Mouse (Mus musculus): ENCODE measurements at regions not wholly inside any gene's neighbourhood (a gene's known extent, or its start where the extent isn't known, plus 50 kb on each side); places are given as distances from the start of the nearest gene placed in this dataset.
"Not testable (repeated sequence)": the region's sequence is repeated elsewhere in the genome, so short reads cannot be mapped to it uniquely, and the experiment has no call there.

DNA sequence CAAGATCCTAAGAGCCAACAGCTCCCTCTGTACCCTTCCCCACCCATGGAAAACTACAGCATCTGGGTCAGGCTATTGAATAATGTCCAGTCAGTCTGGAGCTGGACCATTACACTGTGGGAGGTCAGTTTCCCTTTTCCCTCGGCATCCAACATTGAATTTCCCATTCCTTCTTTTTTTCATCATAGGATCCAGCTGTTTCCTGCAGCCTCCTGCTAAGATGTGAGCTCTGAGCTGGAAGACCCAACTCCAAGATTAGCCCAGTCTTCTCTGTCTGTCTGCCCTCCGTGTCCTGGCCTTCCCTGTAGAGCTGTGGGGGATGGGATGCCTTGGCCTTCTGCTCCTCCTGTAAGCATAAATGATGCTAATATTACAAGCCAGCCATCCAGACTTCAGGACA is 138.8 kb downstream of the Nuak1 start:
- DNase-seq (ENCODE audit: low spot score in 2 of 2) = no peak

DNA sequence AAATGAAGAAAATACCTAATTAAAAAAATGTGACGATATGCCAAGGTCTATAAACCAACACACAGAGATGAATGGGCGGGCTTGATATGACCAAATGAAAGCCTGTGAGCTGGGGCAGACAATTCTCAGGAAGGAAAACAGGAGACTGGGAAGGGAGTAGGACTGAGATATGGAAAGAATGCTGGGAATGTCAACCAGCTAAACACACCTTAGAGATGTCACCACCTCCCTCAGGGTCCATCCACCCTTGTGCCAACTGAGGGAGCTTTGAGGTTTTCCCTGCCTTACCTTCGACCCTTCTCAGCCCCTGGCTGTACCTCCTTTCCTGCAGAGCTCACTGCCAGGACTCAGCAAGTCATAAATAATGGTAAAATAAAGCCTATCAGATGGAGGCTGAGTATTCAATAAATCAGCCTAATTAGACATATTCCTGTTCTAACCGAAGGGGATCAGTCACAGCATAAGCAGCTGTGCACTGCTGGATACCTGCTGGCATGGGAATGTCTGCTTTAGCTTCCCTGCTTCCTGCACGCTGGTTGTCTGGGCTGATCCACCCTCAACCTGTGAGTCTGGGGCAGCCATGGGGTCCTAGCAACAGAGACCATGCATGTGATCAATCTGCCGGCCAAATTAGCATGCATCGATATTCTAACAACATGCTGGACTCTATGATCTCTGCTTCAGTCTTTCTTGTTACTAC is 137.4 kb downstream of the Nuak1 start:
- DNase-seq (ENCODE audit: low spot score in 2 of 2) = no peak

DNA sequence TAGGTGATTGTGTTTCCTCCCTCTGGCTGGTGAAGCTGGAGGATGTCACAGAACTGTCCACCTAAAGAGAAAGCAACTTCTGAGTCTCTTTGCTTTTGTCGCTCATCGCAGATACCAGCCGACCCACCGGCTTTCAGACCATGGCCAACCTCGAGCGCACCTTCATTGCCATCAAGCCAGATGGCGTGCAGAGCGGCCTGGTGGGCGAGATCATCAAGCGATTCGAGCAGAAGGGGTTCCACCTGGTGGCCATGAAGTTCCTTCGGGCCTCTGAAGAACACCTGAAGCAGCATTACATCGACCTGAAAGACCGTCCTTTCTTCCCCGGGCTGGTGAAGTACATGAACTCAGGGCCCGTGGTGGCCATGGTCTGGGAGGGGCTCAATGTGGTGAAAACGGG is 131.7 kb downstream of the Nuak1 start:
- DNase-seq (ENCODE audit: low spot score in 2 of 2) = not testable (repeated sequence)

DNA sequence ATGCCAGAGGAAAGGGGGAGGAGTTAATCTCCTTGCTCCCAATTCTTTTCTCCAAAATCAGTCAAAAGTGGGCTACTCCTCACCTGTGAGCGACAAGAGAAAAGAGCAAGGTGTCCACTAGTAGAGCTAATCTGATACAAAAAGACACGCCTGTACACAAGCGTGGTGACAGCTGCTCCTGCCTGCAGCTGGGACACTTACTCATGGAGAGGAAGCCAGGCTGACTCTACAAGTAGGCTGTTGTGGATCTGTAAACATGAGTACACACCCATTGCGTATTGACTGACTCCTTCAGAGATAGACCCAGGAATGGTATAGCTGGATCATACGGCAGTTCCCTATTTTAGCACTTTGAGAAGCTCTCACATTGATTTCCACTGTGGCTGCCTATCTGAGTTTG is 129.7 kb downstream of the Nuak1 start:
- no peak for DNase-seq (ENCODE audit: low spot score in 2 of 2)

DNA sequence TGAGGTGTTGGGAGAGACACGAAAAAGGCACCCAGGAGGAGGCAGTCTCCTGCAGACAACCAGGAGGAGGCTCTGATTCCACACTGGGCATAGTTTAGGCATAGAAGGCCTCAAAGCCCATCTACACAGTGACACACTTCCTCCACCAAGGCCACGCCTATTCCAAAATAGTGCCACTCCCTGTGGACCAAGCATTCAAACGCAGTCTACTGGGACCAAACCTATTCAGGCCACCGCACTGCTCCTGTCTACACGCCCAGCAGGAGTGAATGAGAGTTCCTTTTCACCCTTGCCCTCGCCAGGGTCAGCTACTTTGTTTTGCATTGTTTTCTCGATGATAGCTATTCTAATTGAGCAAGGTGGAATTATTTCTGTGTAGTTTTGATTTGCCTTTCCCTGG is 127.7 kb downstream of the Nuak1 start:
- no peak for DNase-seq (ENCODE audit: low spot score in 2 of 2)

DNA sequence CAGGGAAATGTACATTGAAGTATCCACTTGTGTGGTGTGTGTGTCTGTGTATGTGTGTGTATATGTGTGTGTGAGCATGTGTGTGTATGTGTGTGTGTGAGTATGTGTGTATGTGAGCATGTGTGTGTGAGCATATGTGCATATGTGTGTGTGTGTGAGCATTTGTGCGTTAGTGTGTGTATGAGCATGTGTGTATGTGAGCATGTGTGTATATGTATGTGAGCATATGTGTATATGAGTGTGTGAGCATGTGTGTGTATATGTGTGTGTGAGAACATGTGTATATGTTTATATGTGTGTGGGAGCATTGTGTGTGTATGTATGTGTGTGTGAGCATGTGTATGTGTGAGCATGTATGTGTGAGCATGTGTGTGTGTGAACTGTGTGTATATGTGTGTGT is 123.5 kb downstream of the Nuak1 start:
- DNase-seq (ENCODE audit: low spot score in 2 of 2) = no peak

DNA sequence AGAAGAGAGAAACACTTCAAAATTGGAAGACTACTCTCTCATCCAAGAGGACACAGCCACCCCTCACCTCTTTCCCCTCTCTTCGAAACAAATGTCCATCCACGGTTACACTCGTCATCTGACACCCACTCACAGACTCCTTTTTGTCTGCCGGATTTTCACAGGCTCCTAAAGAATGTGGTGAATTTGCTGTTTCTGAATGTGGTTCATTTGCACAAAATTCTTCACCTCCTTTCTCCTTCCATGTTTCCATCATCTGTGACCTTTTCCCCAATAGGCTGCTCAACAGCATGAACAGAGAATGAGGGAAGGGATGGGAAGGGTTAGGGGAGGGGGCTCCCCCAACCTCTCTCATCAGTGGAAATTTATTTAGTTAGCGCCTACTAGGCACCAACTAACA is 122.4 kb downstream of the Nuak1 start:
- DNase-seq (ENCODE audit: low spot score in 2 of 2) = no peak

Measured in adrenal gland, adult 18-20 months (tissue).